Mouse (Mus musculus) liver, adult 2 months (tissue): ENCODE results near the gene Gng10.

Experiments
- CTCF ChIP-seq: fragments of 200-500 bp; IDR thresholded peaks from 2 replicates; pipeline ENCODE4 v1.5.1; 2011; ENCODE audit warnings: low read depth, low read length, control low read depth
- POLR2A ChIP-seq: fragments of 200-500 bp; IDR thresholded peaks from 2 replicates; pipeline ENCODE4 v1.6.1; 2011; ENCODE audit warnings: low read length, control low read depth; ENCODE audit not compliant: insufficient read depth; ENCODE audit errors: extremely low read depth

DNA sequence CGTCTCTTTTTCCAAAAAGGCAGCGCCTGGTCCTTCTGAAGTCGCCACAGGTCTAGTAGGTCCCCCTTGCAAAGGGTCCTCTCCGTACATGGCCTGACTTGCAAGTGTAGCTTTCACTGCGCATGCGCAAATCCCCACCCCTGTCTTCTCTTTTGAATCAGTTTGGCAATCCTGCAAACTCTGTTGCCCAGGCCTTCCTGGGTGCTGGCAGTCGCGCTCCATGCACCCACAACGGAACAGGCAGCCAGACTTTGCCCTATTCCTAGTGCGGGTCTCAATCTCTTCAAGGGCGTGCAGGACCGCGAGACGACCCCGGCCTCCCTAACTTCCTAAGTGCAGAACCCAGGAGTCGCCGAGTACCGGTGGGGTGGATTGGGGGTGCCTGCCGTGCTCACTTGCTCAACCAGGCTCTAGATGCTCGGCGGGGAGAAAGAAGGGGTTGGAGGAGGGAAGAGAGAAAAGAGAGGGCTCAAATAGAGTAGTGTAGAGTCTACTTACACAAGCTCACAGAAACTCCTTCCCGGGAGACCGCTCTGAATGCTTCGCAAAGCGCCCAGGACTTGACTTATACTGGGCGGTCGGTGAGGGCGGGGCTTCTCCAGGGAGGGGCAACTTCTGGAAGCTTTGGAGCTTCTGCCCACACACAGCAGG is 48.2 kb upstream of the Gng10 start, which contains the start of gene Ptgr1:
- TF ChIP-seq POLR2A (no peak), CTCF (no peak)
